Mouse (Mus musculus) spleen, adult 2 months (tissue): ENCODE measurements around the gene Gm17571.

Experiments
- CTCF ChIP-seq: fragments of 200-500 bp; IDR thresholded peaks from 2 replicates; pipeline ENCODE4 v1.5.1; 2011; ENCODE audit warnings: mild to moderate bottlenecking, inconsistent platforms; ENCODE audit not compliant: insufficient read depth, insufficient read length, insufficient replicate concordance; ENCODE audit errors: extremely low read depth
- POLR2A ChIP-seq: fragments of 200-500 bp; IDR thresholded peaks from 2 replicates; pipeline ENCODE4 v1.6.1; 2011; ENCODE audit warnings: low read depth, low read length, inconsistent platforms

DNA sequence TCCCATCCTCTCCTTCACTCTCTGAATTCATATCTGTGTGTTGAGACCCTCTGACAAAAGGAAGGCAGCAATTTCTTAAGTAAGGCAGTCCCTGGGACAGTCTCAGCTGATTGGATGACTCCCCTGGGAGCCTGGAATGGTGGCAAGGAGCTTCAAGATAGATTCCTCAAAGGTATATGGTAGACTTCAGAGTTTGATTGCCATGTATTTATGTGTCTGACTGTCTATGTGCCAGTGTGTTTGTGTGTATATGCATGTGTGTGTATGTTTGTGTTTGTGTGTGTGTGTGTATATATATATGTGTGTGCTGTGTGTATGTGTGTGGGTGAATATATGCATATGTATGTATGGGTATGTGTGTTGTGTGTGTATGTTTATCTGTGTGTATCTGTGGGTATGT is 15.8 kb downstream of the Gm17571 start:
- TF ChIP-seq CTCF (no peak), POLR2A (no peak)
